Mouse (Mus musculus): ENCODE measurements around the gene Nudt5. TPM values are rescaled to one million over a fixed set of nuclear protein-coding genes. Genes with fewer than 3 reads are reported as not detected.
A peak's percentile ranks its signal among the peaks of the same experiment; 100 is the strongest.

Gene Nudt5
- polyA plus RNA-seq, 1 experiment from 2014 or later = 59.8 TPM

- 85% methylated on average over 3 of the region's 3 CpGs for WGBS
- ATAC-seq (ENCODE audit: extremely low read depth, insufficient number of reproducible peaks, low FRiP score, low TSS enrichment) = no peak
- Histone ChIP-seq H3K4me2 (no peak overlapping the region), H3K4me3 (no peak overlapping the region), H3K27me3 (replicated peaks) (no peaks in the 10 kb centered on the region), H3K27ac (replicated peaks) (no peak overlapping the region), H3K9me3 (no peaks in the 10 kb centered on the region), H3K36me3 (peaks cover 90% of the 10 kb centered on the region), H3K9ac (no peak overlapping the region), H3K4me1 (no peaks in the 10 kb centered on the region)
Measured at GRCm38 (mm10) chr2:5877446-5877845, 32.6 kb downstream of the Nudt5 start.

GRCm38 (mm10) chr2:5888865-5889264 is 44.0 kb downstream of the Nudt5 start:
- H3K9me3 ChIP-seq = no peaks in the 10 kb centered on the region
- 66% methylated on average over 5 of the region's 5 CpGs for WGBS
- no peaks in the 10 kb centered on the region for H3K27me3 ChIP-seq (replicated peaks)
- no peak for ATAC-seq (ENCODE audit: extremely low read depth, insufficient number of reproducible peaks, low FRiP score, low TSS enrichment)
- H3K36me3 ChIP-seq = peaks cover 74% of the 10 kb centered on the region
- H3K27ac ChIP-seq (replicated peaks) = no peak overlapping the region
- no peak overlapping the region; the same call in 1 of the 2 replicates for H3K9ac ChIP-seq
- no peak overlapping the region for H3K4me2 ChIP-seq
- H3K4me3 ChIP-seq = no peak overlapping the region
- peaks cover 12% of the 10 kb centered on the region for H3K4me1 ChIP-seq

- no peak overlapping the region for H3K4me2 ChIP-seq
- H3K27me3 ChIP-seq (replicated peaks) = no peaks in the 10 kb centered on the region
- H3K27ac ChIP-seq (replicated peaks) = no peak overlapping the region
- H3K9ac ChIP-seq = no peak overlapping the region
- H3K36me3 ChIP-seq = peaks cover 71% of the 10 kb centered on the region
- no peak overlapping the region for H3K4me3 ChIP-seq
- no peak for ATAC-seq (ENCODE audit: extremely low read depth, insufficient number of reproducible peaks, low FRiP score, low TSS enrichment)
- no peaks in the 10 kb centered on the region for H3K9me3 ChIP-seq
- H3K4me1 ChIP-seq = peaks cover 16% of the 10 kb centered on the region
- WGBS = 70% methylated on average over 2 of the region's 2 CpGs
Measured at GRCm38 (mm10) chr2:5889412-5889811, 44.6 kb downstream of the Nudt5 start.

GRCm38 (mm10) chr2:5894296-5894695 is 49.5 kb downstream of the Nudt5 start:
- no peaks in the 10 kb centered on the region for H3K9me3 ChIP-seq
- peaks cover 30% of the 10 kb centered on the region for H3K36me3 ChIP-seq
- 44% methylated on average over 11 of the region's 11 CpGs for WGBS
- no peaks in the 10 kb centered on the region for H3K27me3 ChIP-seq (replicated peaks)
- peak overlapping the region; percentile 72 for H3K4me2 ChIP-seq
- H3K27ac ChIP-seq (replicated peaks) = no peak overlapping the region; the same call in 1 of the 2 replicates
- peak overlapping the region; percentile 95 for H3K9ac ChIP-seq
- ATAC-seq (ENCODE audit: extremely low read depth, insufficient number of reproducible peaks, low FRiP score, low TSS enrichment) = no peak
- peak overlapping the region; percentile 93 for H3K4me3 ChIP-seq
- H3K4me1 ChIP-seq = peaks cover 14% of the 10 kb centered on the region

GRCm38 (mm10) chr2:5894843-5895570 is 50.2 kb downstream of the Nudt5 start, which contains the start of gene Sec61a2:
Gene Sec61a2 (minus strand): TSS chr2:5895432.
- Histone ChIP-seq H3K27me3 (replicated peaks) (no peaks in the 10 kb centered on the region), H3K4me2 (peak within 1 kb of the TSS; percentile 72), H3K9me3 (no peaks in the 10 kb centered on the region), H3K36me3 (peaks cover 23% of the 10 kb centered on the region), H3K4me3 (peak within 1 kb of the TSS; percentile 93), H3K4me1 (peaks cover 10% of the 10 kb centered on the region), H3K27ac (replicated peaks) (peak within 1 kb of the TSS; percentile 92), H3K9ac (peak within 1 kb of the TSS; percentile 95)
- under 1% methylated on average over 62 of the region's 62 CpGs for WGBS
- peak; percentile 100 for ATAC-seq (ENCODE audit: extremely low read depth, insufficient number of reproducible peaks, low FRiP score, low TSS enrichment)

- H3K4me1 ChIP-seq = no peaks in the 10 kb centered on the region
- H3K9ac ChIP-seq = no peak overlapping the region
- H3K27me3 ChIP-seq (replicated peaks) = no peaks in the 10 kb centered on the region
- no peak overlapping the region for H3K4me3 ChIP-seq
- no peak overlapping the region for H3K4me2 ChIP-seq
- H3K36me3 ChIP-seq = 0 out of 2 replicates have a peak, but pooled peaks cover 5% of the 10 kb centered on the region
- ATAC-seq (ENCODE audit: extremely low read depth, insufficient number of reproducible peaks, low FRiP score, low TSS enrichment) = no peak
- H3K27ac ChIP-seq (replicated peaks) = no peak overlapping the region
- H3K9me3 ChIP-seq = no peaks in the 10 kb centered on the region
- 66% methylated on average over 5 of the region's 5 CpGs for WGBS
Measured at GRCm38 (mm10) chr2:5900145-5900544, 55.3 kb downstream of the Nudt5 start.

- Histone ChIP-seq H3K4me2 (no peak overlapping the region), H3K27ac (replicated peaks) (no peak overlapping the region), H3K36me3 (0 out of 2 replicates have a peak, but pooled peaks cover 9% of the 10 kb centered on the region), H3K9ac (no peak overlapping the region), H3K9me3 (no peaks in the 10 kb centered on the region), H3K4me3 (no peak overlapping the region), H3K27me3 (replicated peaks) (no peaks in the 10 kb centered on the region), H3K4me1 (0 out of 2 replicates have a peak, but pooled peaks cover 5% of the 10 kb centered on the region)
- ATAC-seq (ENCODE audit: extremely low read depth, insufficient number of reproducible peaks, low FRiP score, low TSS enrichment) = no peak
- WGBS = 21% methylated on average over 5 of the region's 5 CpGs
Measured at GRCm38 (mm10) chr2:5906092-5906491, 61.3 kb downstream of the Nudt5 start.

- Histone ChIP-seq H3K9me3 (no peaks in the 10 kb centered on the region), H3K4me3 (no peak overlapping the region), H3K36me3 (0 out of 2 replicates have a peak, but pooled peaks cover 9% of the 10 kb centered on the region), H3K4me2 (no peak overlapping the region), H3K4me1 (0 out of 2 replicates have a peak, but pooled peaks cover 5% of the 10 kb centered on the region), H3K27ac (replicated peaks) (no peak overlapping the region), H3K27me3 (replicated peaks) (no peaks in the 10 kb centered on the region), H3K9ac (no peak overlapping the region)
- 53% methylated on average over 3 of the region's 3 CpGs for WGBS
- ATAC-seq (ENCODE audit: extremely low read depth, insufficient number of reproducible peaks, low FRiP score, low TSS enrichment) = no peak
Measured at GRCm38 (mm10) chr2:5906625-5907024, 61.8 kb downstream of the Nudt5 start.

GRCm38 (mm10) chr2:5911282-5911965 is 66.6 kb downstream of the Nudt5 start:
- Histone ChIP-seq H3K27me3 (replicated peaks) (no peaks in the 10 kb centered on the region), H3K9ac (no peak overlapping the region), H3K4me3 (no peak overlapping the region), H3K4me1 (no peaks in the 10 kb centered on the region), H3K27ac (replicated peaks) (no peak overlapping the region), H3K9me3 (no peaks in the 10 kb centered on the region), H3K36me3 (0 out of 2 replicates have a peak, but pooled peaks cover 4% of the 10 kb centered on the region), H3K4me2 (no peak overlapping the region)
- WGBS = 57% methylated on average over 16 of the region's 16 CpGs
- ATAC-seq (ENCODE audit: extremely low read depth, insufficient number of reproducible peaks, low FRiP score, low TSS enrichment) = no peak
